Mouse (Mus musculus) lung, embryonic 16.5 days (tissue): Measurements from ENCODE around the gene Wnk2. TPM values are rescaled to one million over a fixed set of nuclear protein-coding genes. Genes with fewer than 3 reads are reported as not detected.

ENCODE experiments used
- ATAC-seq: fragments of 200-750 bp; cut with Nextera tagmentation; 2 replicates; pipeline ENCODE4 v1.8.0; 2017; ENCODE audit warnings: low read depth, mild to moderate bottlenecking, moderate library complexity
- H3K27ac ChIP-seq: fragments of 300-500 bp; sonication (generic); 2 replicates; pipeline ENCODE4 v1.5.1; 2014; ENCODE audit warnings: mild to moderate bottlenecking, control low read depth, low read length
- H3K27me3 ChIP-seq: fragments of 300-500 bp; sonication (generic); 2 replicates; pipeline ENCODE4 v1.6.1; 2014; ENCODE audit warnings: low read depth, low read length, mixed read lengths; ENCODE audit not compliant: control insufficient read depth, insufficient read depth
- H3K36me3 ChIP-seq: fragments of 300-500 bp; sonication (generic); 2 replicates; pipeline ENCODE4 v1.6.1; 2014; ENCODE audit warnings: low read length; ENCODE audit not compliant: control insufficient read depth, insufficient read depth
- H3K4me1 ChIP-seq: fragments of 300-500 bp; sonication (generic); replicated peaks from 2 replicates; pipeline ENCODE4 v1.6.1; 2014; ENCODE audit warnings: low read length, mixed read lengths; ENCODE audit not compliant: control insufficient read depth, insufficient read depth
- H3K4me2 ChIP-seq: fragments of 300-500 bp; sonication (generic); 2 replicates; pipeline ENCODE4 v1.6.1; 2014; ENCODE audit warnings: low read depth, low read length, control low read depth
- H3K4me3 ChIP-seq: fragments of 300-500 bp; sonication (generic); 2 replicates; pipeline ENCODE4 v1.5.1; 2014; ENCODE audit warnings: mild to moderate bottlenecking, low read length, control low read depth
- H3K9ac ChIP-seq: fragments of 300-500 bp; sonication (generic); 2 replicates; pipeline ENCODE4 v1.6.1; 2014; ENCODE audit warnings: low read length, control low read depth
- H3K9me3 ChIP-seq: fragments of 300-500 bp; sonication (generic); 2 replicates; pipeline ENCODE4 v1.6.1; 2016; ENCODE audit warnings: low read length; ENCODE audit not compliant: control insufficient read depth
- WGBS: fragments of 180-500 bp; shearing (Covaris S2); extraction: QIAGEN DNeasy Blood & Tissue Kit; methylation state at CpG from one replicate; pipeline ENCODE4 v1.1.7; 2014; 5-methylcytosine and 5-hydroxymethylcytosine counted together
- polyA plus RNA-seq: library from polyadenylated mRNA; unstranded; fragments of >200 nt; fragmentation: Nextera tagmentation; extraction: Ambion mirVana; gene quantifications from 2 replicates; pipeline ENCODE4 v1.2.1, GENCODE M21; 2015

Wnk2 gene
- 0.85 and 0.98 TPM in 2 replicates for polyA plus RNA-seq

DNA sequence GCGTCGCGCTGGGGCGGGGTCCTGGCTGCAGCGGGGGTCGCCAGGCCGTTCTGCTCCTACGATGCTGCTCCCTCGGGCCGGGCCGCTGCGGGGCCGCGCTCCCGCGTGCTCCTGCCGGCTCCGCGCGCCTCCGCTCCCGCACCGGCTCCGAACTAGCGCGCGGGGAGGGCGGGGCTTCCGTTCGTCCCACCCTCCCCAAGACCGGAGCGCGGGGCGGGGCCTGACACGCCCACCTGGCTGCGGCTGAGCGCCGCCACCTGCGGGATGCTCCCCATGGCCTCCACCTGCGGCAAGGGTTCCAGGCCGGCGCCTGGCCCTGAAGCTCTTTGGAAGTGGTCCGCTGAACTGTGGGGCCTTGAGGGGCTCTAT is at the start of gene Wnk2:
Gene Wnk2 (minus strand): TSS at position 157 of the 369 bp plus-strand sequence.
- H3K4me2 ChIP-seq, result peak within 1 kb of the TSS; percentile 96
- WGBS, result under 1% methylated on average over 31 of the region's 43 CpGs
- peak; percentile 83 for ATAC-seq
- peak within 1 kb of the TSS; percentile 66 for H3K4me3 ChIP-seq
- H3K27me3 ChIP-seq, result peaks cover 40% of the 10 kb centered on the region
- H3K9me3 ChIP-seq, result no peaks in the 10 kb centered on the region
- H3K36me3 ChIP-seq, result no peaks in the 10 kb centered on the region
- peak within 1 kb of the TSS; percentile 59 for H3K9ac ChIP-seq
- H3K4me1 ChIP-seq, result peaks cover 4% of the 10 kb centered on the region; the same call in 1 of the 2 replicates
- no peak within 1 kb of the TSS for H3K27ac ChIP-seq

DNA sequence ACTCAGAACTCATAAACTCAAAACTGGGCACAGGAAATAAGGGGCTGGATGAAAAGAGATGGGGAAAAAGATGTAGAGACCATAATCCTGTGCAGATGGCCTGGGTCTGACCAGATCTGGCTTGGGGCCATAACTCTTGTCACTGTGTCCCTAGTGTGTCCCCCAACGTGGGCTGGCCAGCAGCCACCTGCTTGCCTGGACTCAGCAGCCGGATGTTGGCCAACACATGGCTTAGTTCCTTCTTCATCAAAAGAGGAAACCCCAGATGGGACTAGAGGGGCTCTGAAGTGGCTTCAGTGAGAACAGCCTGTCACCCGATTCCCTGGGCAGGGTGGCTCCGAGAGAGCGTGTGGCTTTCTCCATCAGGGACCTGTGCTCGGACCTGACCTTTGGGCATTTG is 49.0 kb upstream of the Wnk2 start:
- WGBS, result 76% methylated on average over 6 of the region's 6 CpGs

GRCm38 (mm10) chr13:49196211-49196610 is 48.4 kb upstream of the Wnk2 start:
- no peak for ATAC-seq
- no peaks in the 10 kb centered on the region for H3K9me3 ChIP-seq
- H3K27me3 ChIP-seq, result no peaks in the 10 kb centered on the region
- H3K27ac ChIP-seq, result no peak overlapping the region
- no peaks in the 10 kb centered on the region for H3K4me1 ChIP-seq
- H3K9ac ChIP-seq, result no peak overlapping the region
- no peaks in the 10 kb centered on the region; the same call in 1 of the 2 replicates for H3K36me3 ChIP-seq
- 72% methylated on average over 5 of the region's 5 CpGs for WGBS
- no peak overlapping the region for H3K4me2 ChIP-seq
- no peak overlapping the region for H3K4me3 ChIP-seq

More for the DNA sequence above, 49.0 kb upstream of the Wnk2 start:
- Histone ChIP-seq H3K9ac (no peak overlapping the region), H3K4me3 (no peak overlapping the region), H3K36me3 (no peaks in the 10 kb centered on the region; the same call in 1 of the 2 replicates), H3K9me3 (no peaks in the 10 kb centered on the region), H3K4me2 (no peak overlapping the region), H3K4me1 (no peaks in the 10 kb centered on the region), H3K27ac (no peak overlapping the region), H3K27me3 (no peaks in the 10 kb centered on the region)
- no peak for ATAC-seq

- H3K27me3 ChIP-seq, result no peaks in the 10 kb centered on the region
- 91% methylated on average over 7 of the region's 7 CpGs for WGBS
- no peaks in the 10 kb centered on the region for H3K9me3 ChIP-seq
- no peaks in the 10 kb centered on the region for H3K4me1 ChIP-seq
- H3K36me3 ChIP-seq, result no peaks in the 10 kb centered on the region; the same call in 1 of the 2 replicates
- no peak overlapping the region for H3K27ac ChIP-seq
- no peak overlapping the region for H3K9ac ChIP-seq
- no peak for ATAC-seq
- no peak overlapping the region for H3K4me3 ChIP-seq
- no peak overlapping the region for H3K4me2 ChIP-seq
Measured at GRCm38 (mm10) chr13:49195651-49196050, 47.8 kb upstream of the Wnk2 start.

- no peak overlapping the region for H3K4me2 ChIP-seq
- 94% methylated on average over 13 of the region's 13 CpGs for WGBS
- H3K9me3 ChIP-seq, result no peaks in the 10 kb centered on the region
- no peak overlapping the region for H3K4me3 ChIP-seq
- no peak overlapping the region for H3K9ac ChIP-seq
- no peaks in the 10 kb centered on the region for H3K27me3 ChIP-seq
- ATAC-seq, result no peak
- H3K4me1 ChIP-seq, result 0 out of 2 replicates have a peak, but pooled peaks cover under 1% of the 10 kb centered on the region
- no peak overlapping the region for H3K27ac ChIP-seq
- H3K36me3 ChIP-seq, result no peaks in the 10 kb centered on the region; the same call in 1 of the 2 replicates
Measured at GRCm38 (mm10) chr13:49194811-49195210, 47.0 kb upstream of the Wnk2 start.

DNA sequence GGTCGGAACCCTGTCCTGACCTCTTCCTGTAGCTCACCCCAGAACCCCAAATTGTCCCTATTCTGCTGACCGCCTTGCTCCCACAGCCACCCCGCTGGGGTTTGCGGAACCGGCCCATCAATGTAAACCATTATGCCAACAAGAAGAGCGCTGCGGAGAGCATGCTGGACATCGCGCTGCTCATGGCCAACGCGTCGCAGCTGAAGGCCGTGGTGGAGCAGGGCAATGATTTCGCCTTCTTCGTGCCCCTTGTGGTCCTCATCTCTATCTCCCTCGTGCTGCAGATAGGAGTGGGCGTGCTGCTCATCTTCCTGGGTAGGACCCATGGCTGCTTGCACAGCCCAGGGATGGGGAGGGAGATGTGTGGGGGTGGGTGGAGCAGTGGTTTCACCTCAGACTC is 45.8 kb upstream of the Wnk2 start:
- H3K36me3 ChIP-seq, result no peaks in the 10 kb centered on the region; the same call in 1 of the 2 replicates
- no peak for ATAC-seq
- H3K4me1 ChIP-seq, result peaks cover 5% of the 10 kb centered on the region
- H3K4me2 ChIP-seq, result no peak overlapping the region
- H3K4me3 ChIP-seq, result no peak overlapping the region
- H3K9me3 ChIP-seq, result no peaks in the 10 kb centered on the region
- 90% methylated on average over 17 of the region's 17 CpGs for WGBS
- H3K9ac ChIP-seq, result no peak overlapping the region
- no peaks in the 10 kb centered on the region for H3K27me3 ChIP-seq
- H3K27ac ChIP-seq, result no peak overlapping the region

DNA sequence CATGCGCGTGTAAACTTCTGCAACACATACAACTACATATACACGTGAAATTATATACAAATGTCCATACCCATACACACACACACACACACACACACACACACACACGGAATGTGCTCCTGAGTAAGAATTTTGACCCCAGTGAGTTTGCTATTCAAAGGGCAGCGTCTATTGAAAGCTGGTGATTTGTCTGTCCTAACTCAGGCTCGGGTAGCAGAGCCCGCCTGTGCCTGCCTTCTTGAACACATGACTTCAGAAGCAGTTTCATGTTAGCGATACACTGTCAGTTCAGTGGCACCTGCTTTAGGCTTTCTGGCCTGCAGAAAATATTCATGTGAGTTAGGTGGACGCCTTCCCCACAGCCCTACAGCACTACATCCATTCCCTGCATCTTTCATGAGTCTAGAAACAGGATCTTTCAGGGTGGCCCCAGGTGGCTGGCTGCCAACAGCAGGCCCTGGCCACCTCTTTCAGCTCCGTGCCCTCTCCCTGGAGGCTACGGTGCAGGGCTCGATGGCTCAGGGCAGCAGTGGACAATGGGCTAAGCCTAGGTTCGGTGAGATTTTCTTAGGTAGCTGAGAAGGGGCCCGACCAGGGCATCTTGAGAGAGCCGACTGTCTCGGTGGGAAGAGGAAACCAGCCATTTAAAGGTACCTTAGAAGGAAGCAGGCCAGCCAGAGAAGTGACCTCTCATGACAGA is 44.5 kb upstream of the Wnk2 start:
- ATAC-seq, result no peak
- WGBS, result 61% methylated on average over 16 of the region's 16 CpGs
- no peaks in the 10 kb centered on the region for H3K9me3 ChIP-seq
- H3K27me3 ChIP-seq, result no peaks in the 10 kb centered on the region
- H3K4me1 ChIP-seq, result peaks cover 13% of the 10 kb centered on the region
- H3K9ac ChIP-seq, result no peak overlapping the region
- no peak overlapping the region for H3K4me3 ChIP-seq
- H3K27ac ChIP-seq, result no peak overlapping the region
- H3K36me3 ChIP-seq, result no peaks in the 10 kb centered on the region; the same call in 1 of the 2 replicates
- no peak overlapping the region for H3K4me2 ChIP-seq

DNA sequence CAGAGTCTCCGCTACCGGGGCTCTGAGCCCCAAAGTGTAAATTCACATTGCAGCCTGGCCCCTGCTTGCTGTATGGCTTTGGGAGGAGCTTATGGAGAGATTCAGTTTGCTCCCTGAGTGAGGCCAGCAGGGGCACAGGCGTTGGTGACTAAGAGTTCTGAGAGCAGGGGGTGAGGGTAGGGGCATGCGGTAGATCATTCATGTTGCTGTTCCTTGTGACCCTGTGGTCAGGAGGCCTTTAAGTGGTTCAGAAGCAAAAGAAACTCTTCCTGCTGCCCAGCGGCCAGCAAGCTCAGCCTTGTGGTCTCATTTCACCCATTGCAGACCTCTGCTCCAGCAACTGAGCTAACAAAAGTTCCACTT is 43.8 kb upstream of the Wnk2 start:
- peaks cover 18% of the 10 kb centered on the region for H3K4me1 ChIP-seq
- H3K27ac ChIP-seq, result no peak overlapping the region
- 51% methylated on average over 5 of the region's 5 CpGs for WGBS

GRCm38 (mm10) chr13:49190876-49191672 is 43.3 kb upstream of the Wnk2 start:
- Histone ChIP-seq H3K27ac (no peak overlapping the region), H3K4me1 (peaks cover 22% of the 10 kb centered on the region), H3K9me3 (no peaks in the 10 kb centered on the region), H3K4me3 (no peak overlapping the region), H3K9ac (no peak overlapping the region), H3K27me3 (no peaks in the 10 kb centered on the region), H3K4me2 (no peak overlapping the region), H3K36me3 (no peaks in the 10 kb centered on the region; the same call in 1 of the 2 replicates)
- no peak for ATAC-seq
- WGBS, result 66% methylated on average over 7 of the region's 7 CpGs

More for the DNA sequence above, 43.8 kb upstream of the Wnk2 start:
- H3K4me2 ChIP-seq, result no peak overlapping the region
- no peaks in the 10 kb centered on the region for H3K9me3 ChIP-seq
- H3K36me3 ChIP-seq, result no peaks in the 10 kb centered on the region; the same call in 1 of the 2 replicates
- H3K4me3 ChIP-seq, result no peak overlapping the region
- no peaks in the 10 kb centered on the region for H3K27me3 ChIP-seq
- H3K9ac ChIP-seq, result no peak overlapping the region
- ATAC-seq, result no peak
